10 mouse cellular contexts compared by ENCODE assay signal in the genomic region with DNA sequence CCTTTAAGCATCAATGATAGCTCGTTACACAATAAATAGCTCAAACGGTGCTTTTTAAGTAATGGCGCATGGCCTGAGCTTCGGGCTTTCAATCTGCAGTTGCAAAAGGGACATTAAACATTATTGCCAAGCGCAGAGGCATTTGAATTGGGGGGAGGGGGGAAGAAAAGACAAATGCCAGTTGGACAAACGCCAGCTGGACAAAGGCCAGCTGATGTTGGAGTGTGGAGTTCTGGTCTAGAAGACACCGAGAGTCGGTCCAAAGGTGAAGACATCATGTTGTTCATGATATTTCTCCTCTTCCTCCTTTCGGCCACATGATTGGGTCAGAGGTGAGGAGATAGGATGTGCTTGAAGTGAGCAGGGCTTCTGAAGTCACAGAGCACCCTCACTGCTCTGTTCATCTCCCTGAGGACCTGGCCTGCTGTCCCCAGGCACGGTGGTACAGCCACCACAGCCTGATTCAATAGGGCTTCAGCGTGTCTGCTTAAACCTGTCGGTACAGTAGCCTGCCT.
DNase-seq lines count a peak whose midpoint lies in the region; ATAC-seq and TF ChIP-seq lines count a peak whose summit lies in the region.
"Had no signal": no experiment of that assay in that cellular context is flagged by ENCODE, and none has a peak within 500 bp of the region (broad histone marks: within the 10 kb centered on the region; RNA-seq: fewer than 3 reads in every experiment).

No protein-coding gene starts in this region.

- no peaks in the 10 kb centered on the region for H3K27me3 ChIP-seq in forebrain, postnatal 0 days (ENCODE audit: insufficient read depth, low read length)
- H3K27me3 ChIP-seq: CH12.LX; megakaryocyte, embryonic 14.5 days had no signal

- H3K9me3 ChIP-seq in forebrain, postnatal 0 days (ENCODE audit: low read length) = no peaks in the 10 kb centered on the region

- no peak for TF ChIP-seq CTCF in gastrocnemius, adult 2 months (IDR thresholded peaks at IDR 0.05)
- TF ChIP-seq CTCF in forebrain, postnatal 0 days (IDR thresholded peaks at IDR 0.05; ENCODE audit: low read depth) = no peak

- peak overlapping the region; percentile 9; the same call in 1 of the 2 replicates for H3K4me2 ChIP-seq in forebrain, postnatal 0 days (ENCODE audit: low read depth)

- H3K27ac ChIP-seq in gastrocnemius, adult 2 months = no peak overlapping the region
- H3K27ac ChIP-seq in forebrain, postnatal 0 days (ENCODE audit: low read depth, low read length) = peak overlapping the region; percentile 36; the same call in 1 of the 2 replicates

- H3K36me3 ChIP-seq in forebrain, postnatal 0 days (ENCODE audit: insufficient read depth) = no peaks in the 10 kb centered on the region

- peaks cover 21% of the 10 kb centered on the region for H3K4me1 ChIP-seq in forebrain, postnatal 0 days (ENCODE audit: insufficient read depth)
- H3K4me1 ChIP-seq: megakaryocyte, embryonic 14.5 days had no signal

- H3K9ac ChIP-seq in forebrain, postnatal 0 days = 0 out of 2 replicates have a peak overlapping the region, but pooled peaks have one; percentile 25

- 13% methylated on average over 12 of the region's 12 CpGs for WGBS in forebrain, postnatal 0 days

- no peak for ATAC-seq in forebrain, postnatal 0 days
- ATAC-seq in monocyte, adult 5-6 weeks (replicated peaks; ENCODE audit: insufficient number of reproducible peaks, low FRiP score, low TSS enrichment, poor library complexity, severe bottlenecking) = no peak

- intact Hi-C loops in gastrocnemius, adult 2 months (cut with DNase I) = no loop called here

- DNase-seq in gastrocnemius, postnatal 10 days = peak; percentile 26
- DNase-seq in gastrocnemius, adult 2 months = no peak
- DNase-seq in NIH3T3 (ENCODE audit: low read depth) = peak; percentile 38
- DNase-seq in forebrain, postnatal 0 days = peak; percentile 57
- peak; percentile 62 to 77 for DNase-seq in kidney, postnatal 36 days
- no peak for DNase-seq in right cerebral cortex, adult 2 months (ENCODE audit: low spot score in 2 of 2)
- DNase-seq in heart, adult 18-20 months = no peak

- no peak overlapping the region for H3K4me3 ChIP-seq in gastrocnemius, adult 2 months
- H3K4me3 ChIP-seq in forebrain, postnatal 0 days (ENCODE audit: low read depth, low read length) = no peak overlapping the region

Comparison
In these comparisons a context has a peak if more than half of its experiments do, and no peak if none do; other contexts are left out.
1. DNase-seq: peak in gastrocnemius, postnatal 10 days (single experiment), NIH3T3 (single experiment), forebrain, postnatal 0 days (single experiment) and kidney, postnatal 36 days (2 of 2); none in gastrocnemius, adult 2 months (single experiment), right cerebral cortex, adult 2 months (0 of 2) and heart, adult 18-20 months (0 of 2).